Mouse (Mus musculus): ENCODE data around the gene Rnf150. TPM values are rescaled to one million over a fixed set of nuclear protein-coding genes. Genes with fewer than 3 reads are reported as not detected.
A peak's percentile ranks its signal among the peaks of the same experiment; 100 is the strongest.

Gene Rnf150
- polyA plus RNA-seq, 1 experiment from 2014 or later: 0.55 TPM

GRCm38 (mm10) chr8:83064096-83064495 lies 200.9 kb downstream of the Rnf150 start:
- Histone ChIP-seq H3K9ac (ENCODE audit: low read length) (no peak overlapping the region), H3K4me1 (replicated peaks; ENCODE audit: control insufficient read depth, insufficient read depth) (no peaks in the 10 kb centered on the region), H3K4me2 (replicated peaks; ENCODE audit: low read depth) (no peak overlapping the region), H3K9me3 (ENCODE audit: control insufficient read depth, low read length) (no peaks in the 10 kb centered on the region), H3K27me3 (ENCODE audit: control insufficient read depth, insufficient read depth, low read length) (no peaks in the 10 kb centered on the region), H3K27ac (replicated peaks) (no peak overlapping the region), H3K4me3 (ENCODE audit: low read depth, low read length) (no peak overlapping the region), H3K36me3 (ENCODE audit: control insufficient read depth, insufficient read depth, low read length) (no peaks in the 10 kb centered on the region)
- ATAC-seq (ENCODE audit: low FRiP score, low TSS enrichment) (no peak), DNase-seq (ENCODE audit: low spot score) (peak; percentile 7)
- TF ChIP-seq CTCF (IDR thresholded peaks at IDR 0.05; ENCODE audit: low read depth) (no peak), EP300 (optimal IDR thresholded peaks at IDR 0.05) (no peak)
- WGBS: 90% methylated on average over 6 of the region's 6 CpGs

- no peaks in the 10 kb centered on the region for H3K9me3 ChIP-seq (ENCODE audit: control insufficient read depth, low read length)
- no peaks in the 10 kb centered on the region for H3K36me3 ChIP-seq (ENCODE audit: control insufficient read depth, insufficient read depth, low read length)
- no peak for TF ChIP-seq CTCF (IDR thresholded peaks at IDR 0.05; ENCODE audit: low read depth)
- no peak for TF ChIP-seq EP300 (optimal IDR thresholded peaks at IDR 0.05)
- no peak for ATAC-seq (ENCODE audit: low FRiP score, low TSS enrichment)
- no peak overlapping the region for H3K9ac ChIP-seq (ENCODE audit: low read length)
- 82% methylated on average over 6 of the region's 6 CpGs for WGBS
- H3K27me3 ChIP-seq (ENCODE audit: control insufficient read depth, insufficient read depth, low read length): no peaks in the 10 kb centered on the region
- H3K4me3 ChIP-seq (ENCODE audit: low read depth, low read length): no peak overlapping the region
- H3K4me1 ChIP-seq (replicated peaks; ENCODE audit: control insufficient read depth, insufficient read depth): no peaks in the 10 kb centered on the region
- no peak overlapping the region for H3K27ac ChIP-seq (replicated peaks)
- no peak for DNase-seq (ENCODE audit: low spot score)
- H3K4me2 ChIP-seq (replicated peaks; ENCODE audit: low read depth): no peak overlapping the region
Observed at GRCm38 (mm10) chr8:83066076-83066475, 202.9 kb downstream of the Rnf150 start.

- WGBS: 72% methylated on average over 3 of the region's 3 CpGs
Observed at GRCm38 (mm10) chr8:83066846-83067245, 203.7 kb downstream of the Rnf150 start.

GRCm38 (mm10) chr8:83067906-83068305 lies 204.8 kb downstream of the Rnf150 start:
- H3K9ac ChIP-seq (ENCODE audit: low read length): no peak overlapping the region
- WGBS: 71% methylated on average over 7 of the region's 7 CpGs
- H3K4me3 ChIP-seq (ENCODE audit: low read depth, low read length): no peak overlapping the region
- no peak overlapping the region for H3K4me2 ChIP-seq (replicated peaks; ENCODE audit: low read depth)
- H3K27ac ChIP-seq (replicated peaks): no peak overlapping the region
- TF ChIP-seq EP300 (optimal IDR thresholded peaks at IDR 0.05): no peak
- TF ChIP-seq CTCF (IDR thresholded peaks at IDR 0.05; ENCODE audit: low read depth): no peak
- ATAC-seq (ENCODE audit: low FRiP score, low TSS enrichment): no peak
- no peaks in the 10 kb centered on the region for H3K36me3 ChIP-seq (ENCODE audit: control insufficient read depth, insufficient read depth, low read length)
- no peaks in the 10 kb centered on the region for H3K9me3 ChIP-seq (ENCODE audit: control insufficient read depth, low read length)
- DNase-seq (ENCODE audit: low spot score): no peak
- H3K27me3 ChIP-seq (ENCODE audit: control insufficient read depth, insufficient read depth, low read length): no peaks in the 10 kb centered on the region
- no peaks in the 10 kb centered on the region for H3K4me1 ChIP-seq (replicated peaks; ENCODE audit: control insufficient read depth, insufficient read depth)

More at GRCm38 (mm10) chr8:83066846-83067245, 203.7 kb downstream of the Rnf150 start:
- ATAC-seq (ENCODE audit: low FRiP score, low TSS enrichment): no peak
- no peaks in the 10 kb centered on the region for H3K9me3 ChIP-seq (ENCODE audit: control insufficient read depth, low read length)
- no peak overlapping the region for H3K27ac ChIP-seq (replicated peaks)
- no peak overlapping the region for H3K4me3 ChIP-seq (ENCODE audit: low read depth, low read length)
- no peak for DNase-seq (ENCODE audit: low spot score)
- TF ChIP-seq EP300 (optimal IDR thresholded peaks at IDR 0.05) (no peak), CTCF (IDR thresholded peaks at IDR 0.05; ENCODE audit: low read depth) (no peak)
- H3K36me3 ChIP-seq (ENCODE audit: control insufficient read depth, insufficient read depth, low read length): no peaks in the 10 kb centered on the region
- H3K4me2 ChIP-seq (replicated peaks; ENCODE audit: low read depth): no peak overlapping the region
- no peaks in the 10 kb centered on the region for H3K4me1 ChIP-seq (replicated peaks; ENCODE audit: control insufficient read depth, insufficient read depth)
- H3K9ac ChIP-seq (ENCODE audit: low read length): no peak overlapping the region
- H3K27me3 ChIP-seq (ENCODE audit: control insufficient read depth, insufficient read depth, low read length): no peaks in the 10 kb centered on the region

- H3K9ac ChIP-seq (ENCODE audit: low read length): no peak overlapping the region
- no peaks in the 10 kb centered on the region for H3K36me3 ChIP-seq (ENCODE audit: control insufficient read depth, insufficient read depth, low read length)
- H3K4me3 ChIP-seq (ENCODE audit: low read depth, low read length): no peak overlapping the region
- no peak overlapping the region for H3K4me2 ChIP-seq (replicated peaks; ENCODE audit: low read depth)
- no peak overlapping the region for H3K27ac ChIP-seq (replicated peaks)
- no peaks in the 10 kb centered on the region for H3K27me3 ChIP-seq (ENCODE audit: control insufficient read depth, insufficient read depth, low read length)
- no peak for TF ChIP-seq EP300 (optimal IDR thresholded peaks at IDR 0.05)
- no peak for TF ChIP-seq CTCF (IDR thresholded peaks at IDR 0.05; ENCODE audit: low read depth)
- no peak for DNase-seq (ENCODE audit: low spot score)
- ATAC-seq (ENCODE audit: low FRiP score, low TSS enrichment): no peak
- no peaks in the 10 kb centered on the region for H3K9me3 ChIP-seq (ENCODE audit: control insufficient read depth, low read length)
- no peaks in the 10 kb centered on the region for H3K4me1 ChIP-seq (replicated peaks; ENCODE audit: control insufficient read depth, insufficient read depth)
- 84% methylated on average over 3 of the region's 3 CpGs for WGBS
Observed at GRCm38 (mm10) chr8:83074248-83074647, 211.1 kb downstream of the Rnf150 start.

- Histone ChIP-seq H3K4me3 (ENCODE audit: low read depth, low read length) (no peak overlapping the region), H3K9ac (ENCODE audit: low read length) (no peak overlapping the region), H3K9me3 (ENCODE audit: control insufficient read depth, low read length) (no peaks in the 10 kb centered on the region), H3K4me2 (replicated peaks; ENCODE audit: low read depth) (no peak overlapping the region), H3K36me3 (ENCODE audit: control insufficient read depth, insufficient read depth, low read length) (no peaks in the 10 kb centered on the region), H3K4me1 (replicated peaks; ENCODE audit: control insufficient read depth, insufficient read depth) (no peaks in the 10 kb centered on the region), H3K27me3 (ENCODE audit: control insufficient read depth, insufficient read depth, low read length) (no peaks in the 10 kb centered on the region), H3K27ac (replicated peaks) (no peak overlapping the region)
- ATAC-seq (ENCODE audit: low FRiP score, low TSS enrichment) (no peak), DNase-seq (ENCODE audit: low spot score) (no peak)
- WGBS: 91% methylated on average over 1 of the region's 1 CpGs
- TF ChIP-seq CTCF (IDR thresholded peaks at IDR 0.05; ENCODE audit: low read depth) (no peak), EP300 (optimal IDR thresholded peaks at IDR 0.05) (no peak)
Observed at GRCm38 (mm10) chr8:83076621-83077020, 213.5 kb downstream of the Rnf150 start.

Measured in stomach, postnatal 0 days (tissue).